Mouse (Mus musculus): ENCODE results near the gene Acss2.

Acss2 gene

GRCm38 (mm10) chr2:155517455-155518423 lies at the start of gene Acss2, which contains the start of gene Ggt7:
Gene Acss2 (plus strand): TSS chr2:155517948.
Gene Ggt7 (minus strand): TSS chr2:155518237.
- WGBS: 2% methylated on average over 70 of the region's 70 CpGs

GRCm38 (mm10) chr2:155472671-155473569 lies 44.8 kb upstream of the Acss2 start:
- 1% methylated on average over 62 of the region's 71 CpGs for WGBS

- 2% methylated on average over 45 of the region's 72 CpGs for WGBS
Measured at GRCm38 (mm10) chr2:155473570-155474088, 44.1 kb upstream of the Acss2 start, which contains the start of gene Ncoa6. Gene Ncoa6 (minus strand): TSS chr2:155473894.

- WGBS: 46% methylated on average over 3 of the region's 3 CpGs
Measured at GRCm38 (mm10) chr2:155482021-155482420, 35.7 kb upstream of the Acss2 start.

- 97% methylated on average over 6 of the region's 6 CpGs for WGBS
Measured at GRCm38 (mm10) chr2:155490998-155491397, 26.8 kb upstream of the Acss2 start.

GRCm38 (mm10) chr2:155502596-155502995 lies 15.2 kb upstream of the Acss2 start:
- WGBS: 69% methylated on average over 7 of the region's 7 CpGs

- 39% methylated on average over 13 of the region's 13 CpGs for WGBS
Measured at GRCm38 (mm10) chr2:155504440-155505355, 13.1 kb upstream of the Acss2 start.

- WGBS: 95% methylated on average over 9 of the region's 9 CpGs
Measured at GRCm38 (mm10) chr2:155505811-155506210, 11.9 kb upstream of the Acss2 start.

- 49% methylated on average over 10 of the region's 10 CpGs for WGBS
Measured at GRCm38 (mm10) chr2:155507721-155508470, 9.9 kb upstream of the Acss2 start.

DNA sequence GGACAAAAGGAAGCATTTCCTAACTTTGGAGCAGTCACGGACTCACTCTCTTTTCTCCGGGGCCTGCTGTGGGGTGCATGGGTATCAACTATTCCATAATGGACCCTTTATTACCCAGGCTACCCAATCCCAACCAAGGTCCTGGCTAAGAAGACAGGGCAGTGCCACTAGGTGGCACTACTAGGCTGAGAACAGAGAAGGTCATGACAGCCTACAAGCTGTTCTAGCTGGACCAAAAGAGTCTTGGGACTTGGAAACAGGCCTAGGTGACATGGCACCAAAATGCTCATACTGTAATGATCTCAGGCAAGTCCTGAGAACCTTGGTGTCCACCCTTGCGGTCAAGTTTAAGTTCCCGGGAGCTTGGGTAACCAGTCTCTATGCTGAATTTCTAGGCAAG lies 5.3 kb upstream of the Acss2 start:
- 49% methylated on average over 4 of the region's 4 CpGs for WGBS

- WGBS: 23% methylated on average over 5 of the region's 5 CpGs
Measured at GRCm38 (mm10) chr2:155513543-155513942, 4.2 kb upstream of the Acss2 start.

DNA sequence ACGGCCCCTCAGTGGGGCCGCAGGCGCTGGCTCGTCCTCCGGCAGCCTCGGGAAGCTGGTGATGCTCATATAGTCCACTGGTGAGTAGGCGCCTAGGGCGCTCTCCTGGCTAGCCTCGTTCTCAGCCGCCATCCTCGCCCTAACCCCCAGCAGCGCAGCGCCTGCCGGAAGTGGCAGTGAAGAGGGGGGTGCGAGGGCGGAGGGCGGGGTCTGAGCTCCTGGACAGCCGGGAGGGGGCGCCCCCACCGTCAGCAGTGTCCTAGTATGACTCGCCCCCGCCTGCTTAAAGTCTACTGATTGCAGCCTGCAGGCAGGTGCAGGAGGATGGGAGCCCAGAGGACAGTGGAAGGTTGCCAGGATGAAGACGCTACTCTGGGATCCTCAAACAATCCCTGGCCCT lies 3.1 kb upstream of the Acss2 start:
- WGBS: under 1% methylated on average over 23 of the region's 23 CpGs

DNA sequence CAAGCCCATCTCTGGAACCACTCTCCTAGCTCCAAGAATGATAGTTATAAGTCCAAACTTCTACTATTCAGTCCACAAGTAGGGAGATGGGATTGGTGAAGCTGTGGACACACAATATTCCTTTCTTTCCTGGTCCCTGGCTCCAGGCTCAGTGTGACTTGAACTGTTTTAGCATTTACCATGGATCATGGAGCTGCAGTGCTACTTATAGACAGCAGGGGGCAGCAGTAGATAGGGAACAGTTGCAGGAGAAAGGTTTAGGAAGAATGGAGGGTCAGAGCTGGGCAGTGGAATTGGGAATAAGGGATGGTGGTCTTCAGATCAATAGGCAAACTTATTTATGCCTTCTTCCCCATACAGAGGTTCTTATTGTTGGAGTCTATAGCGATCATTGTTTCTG lies 1.8 kb upstream of the Acss2 start:
- WGBS: 4% methylated on average over 1 of the region's 1 CpGs

DNA sequence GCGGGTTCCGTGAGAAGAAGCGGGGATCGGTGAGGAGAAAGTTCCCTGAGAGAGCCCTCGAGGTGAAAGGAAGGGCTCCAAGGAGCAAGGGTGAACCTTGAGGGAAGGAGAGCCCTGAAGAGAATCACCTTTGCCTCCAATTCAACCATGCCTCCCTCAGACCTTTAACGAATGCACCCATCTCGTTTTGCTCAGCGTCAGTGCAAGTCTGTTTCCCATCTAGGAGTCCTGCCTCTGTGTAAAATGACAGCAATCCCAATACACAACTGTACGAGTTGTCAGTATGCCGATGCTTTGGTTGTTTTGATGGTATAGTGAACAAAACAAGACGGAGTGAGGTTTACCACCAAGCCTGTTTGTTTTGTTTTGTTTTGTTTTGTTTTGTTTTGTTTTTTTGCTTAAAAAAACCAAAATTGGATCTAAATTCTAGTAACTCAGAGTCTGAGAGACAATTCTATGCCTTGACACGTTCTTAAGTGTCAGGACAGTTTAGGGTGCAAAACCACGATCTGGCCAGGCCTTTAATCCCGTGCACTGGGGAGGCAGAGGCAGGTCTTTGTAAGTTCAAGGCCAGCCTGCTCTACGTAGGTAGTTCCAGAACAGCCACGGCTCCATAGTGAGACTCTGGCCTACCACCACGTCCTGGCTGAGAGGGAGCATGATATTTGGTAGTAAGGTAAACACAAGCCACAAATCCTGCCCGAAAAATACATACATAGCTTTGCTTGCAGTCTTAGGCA lies 953 bp downstream of the Acss2 start:
- WGBS: 27% methylated on average over 18 of the region's 18 CpGs

DNA sequence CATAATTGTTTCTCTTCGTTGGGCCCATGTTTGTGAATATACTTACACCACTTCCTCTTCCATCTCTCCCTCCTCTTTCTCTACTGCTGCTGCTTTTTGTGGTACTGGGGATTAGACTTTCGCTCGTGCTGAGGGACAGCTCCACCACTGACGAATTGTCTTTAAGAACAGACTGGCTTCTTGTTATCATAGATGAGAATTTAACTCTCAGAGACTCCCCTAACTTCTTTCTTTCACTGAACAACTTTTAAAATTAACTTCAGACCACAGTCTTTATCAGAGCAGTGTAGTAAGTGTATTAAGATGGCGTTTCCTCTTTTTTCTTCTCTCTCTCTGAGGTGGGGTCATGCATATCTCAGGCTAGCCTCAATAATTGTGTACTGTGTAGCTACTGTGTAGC lies 6.0 kb downstream of the Acss2 start:
- WGBS: 74% methylated on average over 5 of the region's 5 CpGs

GRCm38 (mm10) chr2:155524378-155524777 lies 6.6 kb downstream of the Acss2 start:
- WGBS: 30% methylated on average over 1 of the region's 1 CpGs

- 88% methylated on average over 5 of the region's 5 CpGs for WGBS
Measured at GRCm38 (mm10) chr2:155527367-155527766, 9.6 kb downstream of the Acss2 start.

GRCm38 (mm10) chr2:155537761-155538462 lies 20.2 kb downstream of the Acss2 start:
- WGBS: 71% methylated on average over 5 of the region's 5 CpGs

Measured in cerebral cortex, adult 2 months (tissue).